Mouse (Mus musculus) liver, postnatal 0 days (tissue): ENCODE data around the gene Cd200r1.

Source experiments
- CTCF ChIP-seq: sonication (generic); IDR thresholded peaks from 2 replicates; pipeline ENCODE4 v1.5.1; 2016; ENCODE audit warnings: antibody characterized with exemption, low read depth
- EP300 ChIP-seq: IDR thresholded peaks from 2 replicates; pipeline ENCODE4 v1.6.1; 2016; ENCODE audit warnings: antibody characterized with exemption, low read depth, mild to moderate bottlenecking

DNA sequence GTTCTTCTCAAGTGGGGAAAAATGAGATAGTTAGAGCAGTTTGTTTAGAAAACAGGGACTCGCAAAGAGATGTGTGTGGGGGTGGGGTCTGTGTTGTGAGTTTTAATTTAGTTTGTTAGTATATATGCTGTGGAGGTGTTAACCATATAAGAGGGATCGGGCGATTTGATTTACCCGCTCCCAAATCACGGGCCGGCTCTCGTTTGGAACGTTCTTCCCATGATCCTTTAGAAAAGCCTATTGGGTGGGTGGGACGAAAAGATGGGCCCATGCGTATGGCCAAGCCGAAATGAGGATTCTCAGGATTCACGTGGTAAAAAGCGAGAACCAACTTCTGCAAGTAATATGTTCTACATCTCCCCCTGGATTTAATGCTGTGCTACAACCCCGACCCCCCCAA is 40.7 kb upstream of the Cd200r1 start:
- no peak for TF ChIP-seq CTCF
- no peak for TF ChIP-seq EP300
